In the genomic region with DNA sequence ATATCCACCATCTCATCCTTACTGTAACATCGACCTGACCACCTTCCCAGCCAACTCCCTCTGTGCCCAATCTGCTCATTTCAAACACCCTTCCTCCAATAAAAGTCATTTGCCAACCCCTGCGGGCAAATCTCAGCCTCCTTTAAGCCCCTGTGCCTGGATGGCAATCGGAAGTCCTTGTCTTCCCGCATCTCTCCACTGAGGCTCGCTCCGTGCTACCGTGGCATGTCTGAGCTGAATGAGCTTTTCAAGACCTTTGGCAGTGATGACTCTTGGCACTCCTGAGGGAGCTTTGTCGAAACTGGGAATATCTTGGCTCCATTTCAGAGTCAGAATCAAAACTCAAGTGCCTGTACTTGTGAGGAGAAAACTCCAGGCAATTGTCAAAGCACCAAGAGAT, we compare ENCODE assay signal across 30 mouse cellular contexts.
A peak's percentile ranks its signal among the peaks of the same experiment; 100 is the strongest.
DNase-seq lines count a peak whose midpoint lies in the region; TF ChIP-seq lines count a peak whose summit lies in the region.
"Had no signal": no experiment of that assay in that cellular context is flagged by ENCODE, and none has a peak within 500 bp of the region (broad histone marks: within the 10 kb centered on the region; RNA-seq: fewer than 3 reads in every experiment).

No protein-coding gene starts in this region.

- WGBS in heart, embryonic 10.5 days, result 83% methylated on average over 8 of the region's 8 CpGs

- DNase-seq in cerebellum, postnatal 14 days, result peak; percentile 73 to 76
- DNase-seq in cerebellum, adult 18-20 months, result no peak
- DNase-seq in heart, embryonic 10.5 days (ENCODE audit: low spot score), result peak; percentile 60
- DNase-seq in heart, adult 8-10 months (ENCODE audit: low spot score), result no peak
- DNase-seq in lung, postnatal 36 days, result peak; percentile 21
- no peak for DNase-seq in lung, adult 18-20 months
- DNase-seq in brain, embryonic 14.5 days (ENCODE audit: low read depth), result peak; percentile 58
- DNase-seq: adrenal gland, adult 8-10 months; cerebellum, adult 9-11 months; gastrocnemius, adult 2 months; gastrocnemius, postnatal 36 days; heart, adult 2 months; heart, postnatal 14 days; kidney, adult 11 months; kidney, postnatal 36 days; liver, embryonic 13.5 days; lung, embryonic 14.5 days; lung, postnatal 14 days; right cerebral cortex, adult 18-20 months; spleen, adult 18-20 months; thymus, postnatal 25 days had no signal

- peaks cover 44% of the 10 kb centered on the region; the same call in 1 of the 2 replicates for H3K27me3 ChIP-seq in heart, embryonic 10.5 days (ENCODE audit: insufficient read depth, poor library complexity, severe bottlenecking)
- H3K27me3 ChIP-seq: liver, embryonic 13.5 days; neural tube, embryonic 12.5 days had no signal

- no peak for TF ChIP-seq CTCF in brain, embryonic 14.5 days (IDR thresholded peaks at IDR 0.05; ENCODE audit: borderline replicate concordance, extremely low read depth, insufficient read depth, insufficient read length)

- TF ChIP-seq POLR2A in brain, embryonic 14.5 days (IDR thresholded peaks at IDR 0.05; ENCODE audit: borderline replicate concordance, extremely low read depth, insufficient read depth, insufficient read length, poor library complexity, severe bottlenecking), result no peak

- H3K4me3 ChIP-seq in heart, embryonic 10.5 days, result no peak overlapping the region
- H3K4me3 ChIP-seq: embryonic facial prominence, embryonic 10.5 days; embryonic facial prominence, embryonic 15.5 days; forebrain, embryonic 12.5 days; gastrocnemius, adult 2 months; heart, adult 2 months; hindbrain, embryonic 12.5 days; layer of hippocampus, adult 2 months; left cerebral cortex, adult 2 months; liver, embryonic 13.5 days; midbrain, embryonic 10.5 days; myocyte; neural tube, embryonic 12.5 days had no signal

- H3K36me3 ChIP-seq in heart, embryonic 10.5 days, result no peaks in the 10 kb centered on the region
- H3K36me3 ChIP-seq: embryonic facial prominence, embryonic 10.5 days; embryonic facial prominence, embryonic 15.5 days; forebrain, embryonic 12.5 days; hindbrain, embryonic 12.5 days; liver, embryonic 13.5 days; midbrain, embryonic 10.5 days; neural tube, embryonic 12.5 days had no signal

- H3K9me3 ChIP-seq in heart, embryonic 10.5 days, result no peaks in the 10 kb centered on the region
- H3K9me3 ChIP-seq: embryonic facial prominence, embryonic 10.5 days; embryonic facial prominence, embryonic 15.5 days; forebrain, embryonic 12.5 days; hindbrain, embryonic 12.5 days; liver, embryonic 13.5 days; midbrain, embryonic 10.5 days; neural tube, embryonic 12.5 days had no signal

- no peaks in the 10 kb centered on the region for H3K4me1 ChIP-seq in heart, embryonic 10.5 days
- H3K4me1 ChIP-seq: embryonic facial prominence, embryonic 10.5 days; embryonic facial prominence, embryonic 15.5 days; forebrain, embryonic 12.5 days; liver, embryonic 13.5 days; neural tube, embryonic 12.5 days had no signal

- no peak overlapping the region for H3K27ac ChIP-seq in heart, embryonic 10.5 days
- H3K27ac ChIP-seq: embryonic facial prominence, embryonic 10.5 days; embryonic facial prominence, embryonic 15.5 days; forebrain, embryonic 12.5 days; gastrocnemius, adult 2 months; heart, adult 2 months; hindbrain, embryonic 12.5 days; layer of hippocampus, adult 2 months; left cerebral cortex, adult 2 months; liver, embryonic 13.5 days; midbrain, embryonic 10.5 days; neural tube, embryonic 12.5 days had no signal

Comparison
In these comparisons a context has a peak if more than half of its experiments do, and no peak if none do; other contexts are left out.
1. DNase-seq: peak in cerebellum, postnatal 14 days (2 of 2), heart, embryonic 10.5 days (single experiment), lung, postnatal 36 days (single experiment) and brain, embryonic 14.5 days (single experiment); none in cerebellum, adult 18-20 months (0 of 2), heart, adult 8-10 months (single experiment) and lung, adult 18-20 months (0 of 2).